Mouse (Mus musculus): ENCODE measurements around the gene Chchd10. TPM values are rescaled to one million over a fixed set of nuclear protein-coding genes. Genes with fewer than 3 reads are reported as not detected.

Chchd10 gene
- polyA plus RNA-seq, 1 experiment from 2014 or later: 32.7 TPM

- H3K27ac ChIP-seq (ENCODE audit: low read depth, low read length): no peak overlapping the region
- no peak overlapping the region for H3K4me3 ChIP-seq (ENCODE audit: low read depth, low read length)
- WGBS: 36% methylated on average over 6 of the region's 6 CpGs
- no peaks in the 10 kb centered on the region for H3K27me3 ChIP-seq (replicated peaks; ENCODE audit: control insufficient read depth, insufficient read depth, low read length)
- no peak overlapping the region for H3K9ac ChIP-seq (ENCODE audit: low read length)
- peaks cover 7% of the 10 kb centered on the region for H3K4me1 ChIP-seq (ENCODE audit: control insufficient read depth, insufficient read depth, low read length)
- H3K9me3 ChIP-seq (replicated peaks; ENCODE audit: control insufficient read depth, low read length): no peaks in the 10 kb centered on the region
- H3K4me2 ChIP-seq (ENCODE audit: low read length): no peak overlapping the region
- DNase-seq (ENCODE audit: low spot score) (peak; percentile 75), ATAC-seq (no peak)
- H3K36me3 ChIP-seq (ENCODE audit: control insufficient read depth, insufficient read depth, low read length): peaks cover 87% of the 10 kb centered on the region
These were observed 35.6 kb upstream of the Chchd10 start for GRCm38 (mm10) chr10:75897373-75897772.

- DNase-seq (ENCODE audit: low spot score) (no peak), ATAC-seq (no peak)
- Histone ChIP-seq H3K27ac (ENCODE audit: low read depth, low read length) (no peak overlapping the region), H3K4me3 (ENCODE audit: low read depth, low read length) (no peak overlapping the region), H3K9ac (ENCODE audit: low read length) (no peak overlapping the region), H3K9me3 (replicated peaks; ENCODE audit: control insufficient read depth, low read length) (no peaks in the 10 kb centered on the region), H3K4me2 (ENCODE audit: low read length) (no peak overlapping the region), H3K36me3 (ENCODE audit: control insufficient read depth, insufficient read depth, low read length) (peaks cover 94% of the 10 kb centered on the region), H3K27me3 (replicated peaks; ENCODE audit: control insufficient read depth, insufficient read depth, low read length) (no peaks in the 10 kb centered on the region), H3K4me1 (ENCODE audit: control insufficient read depth, insufficient read depth, low read length) (peaks cover 7% of the 10 kb centered on the region)
- 81% methylated on average over 6 of the region's 6 CpGs for WGBS
These were observed 34.8 kb upstream of the Chchd10 start for GRCm38 (mm10) chr10:75898039-75898564.

- H3K27ac ChIP-seq (ENCODE audit: low read depth, low read length): no peak overlapping the region
- no peaks in the 10 kb centered on the region for H3K9me3 ChIP-seq (replicated peaks; ENCODE audit: control insufficient read depth, low read length)
- ATAC-seq: no peak
- H3K36me3 ChIP-seq (ENCODE audit: control insufficient read depth, insufficient read depth, low read length): peaks cover 98% of the 10 kb centered on the region
- DNase-seq (ENCODE audit: low spot score): no peak
- no peaks in the 10 kb centered on the region for H3K27me3 ChIP-seq (replicated peaks; ENCODE audit: control insufficient read depth, insufficient read depth, low read length)
- H3K4me2 ChIP-seq (ENCODE audit: low read length): no peak overlapping the region
- no peak overlapping the region for H3K4me3 ChIP-seq (ENCODE audit: low read depth, low read length)
- 83% methylated on average over 3 of the region's 3 CpGs for whole genome bisulfite sequencing
- no peak overlapping the region for H3K9ac ChIP-seq (ENCODE audit: low read length)
- H3K4me1 ChIP-seq (ENCODE audit: control insufficient read depth, insufficient read depth, low read length): peaks cover under 1% of the 10 kb centered on the region; the same call in 1 of the 2 replicates
These were observed 34.1 kb upstream of the Chchd10 start for GRCm38 (mm10) chr10:75898846-75899245.

GRCm38 (mm10) chr10:75904391-75904790 lies 28.5 kb upstream of the Chchd10 start:
- Histone ChIP-seq H3K9ac (ENCODE audit: low read length) (no peak overlapping the region), H3K27ac (ENCODE audit: low read depth, low read length) (no peak overlapping the region), H3K4me2 (ENCODE audit: low read length) (no peak overlapping the region), H3K27me3 (replicated peaks; ENCODE audit: control insufficient read depth, insufficient read depth, low read length) (no peaks in the 10 kb centered on the region), H3K4me1 (ENCODE audit: control insufficient read depth, insufficient read depth, low read length) (no peaks in the 10 kb centered on the region), H3K36me3 (ENCODE audit: control insufficient read depth, insufficient read depth, low read length) (peaks cover 94% of the 10 kb centered on the region), H3K4me3 (ENCODE audit: low read depth, low read length) (no peak overlapping the region), H3K9me3 (replicated peaks; ENCODE audit: control insufficient read depth, low read length) (no peaks in the 10 kb centered on the region)
- WGBS: 95% methylated on average over 5 of the region's 5 CpGs
- DNase-seq (ENCODE audit: low spot score) (no peak), ATAC-seq (no peak)

- Histone ChIP-seq H3K9me3 (replicated peaks; ENCODE audit: control insufficient read depth, low read length) (no peaks in the 10 kb centered on the region), H3K4me1 (ENCODE audit: control insufficient read depth, insufficient read depth, low read length) (no peaks in the 10 kb centered on the region), H3K36me3 (ENCODE audit: control insufficient read depth, insufficient read depth, low read length) (peaks cover 95% of the 10 kb centered on the region), H3K4me3 (ENCODE audit: low read depth, low read length) (no peak overlapping the region), H3K27ac (ENCODE audit: low read depth, low read length) (no peak overlapping the region), H3K9ac (ENCODE audit: low read length) (no peak overlapping the region), H3K4me2 (ENCODE audit: low read length) (no peak overlapping the region), H3K27me3 (replicated peaks; ENCODE audit: control insufficient read depth, insufficient read depth, low read length) (no peaks in the 10 kb centered on the region)
- ATAC-seq (no peak), DNase-seq (ENCODE audit: low spot score) (no peak)
- 96% methylated on average over 4 of the region's 4 CpGs for WGBS
These were observed 26.0 kb upstream of the Chchd10 start for GRCm38 (mm10) chr10:75906882-75907281.

GRCm38 (mm10) chr10:75910698-75911097 lies 22.2 kb upstream of the Chchd10 start:
- ATAC-seq: no peak
- WGBS: 88% methylated on average over 2 of the region's 2 CpGs

GRCm38 (mm10) chr10:75913013-75913589 lies 19.8 kb upstream of the Chchd10 start:
- ATAC-seq (no peak), DNase-seq (ENCODE audit: low spot score) (no peak)
- Histone ChIP-seq H3K9me3 (replicated peaks; ENCODE audit: control insufficient read depth, low read length) (no peaks in the 10 kb centered on the region), H3K9ac (ENCODE audit: low read length) (no peak overlapping the region), H3K27ac (ENCODE audit: low read depth, low read length) (no peak overlapping the region), H3K27me3 (replicated peaks; ENCODE audit: control insufficient read depth, insufficient read depth, low read length) (no peaks in the 10 kb centered on the region), H3K4me3 (ENCODE audit: low read depth, low read length) (no peak overlapping the region), H3K4me1 (ENCODE audit: control insufficient read depth, insufficient read depth, low read length) (no peaks in the 10 kb centered on the region), H3K36me3 (ENCODE audit: control insufficient read depth, insufficient read depth, low read length) (peaks cover 82% of the 10 kb centered on the region), H3K4me2 (ENCODE audit: low read length) (no peak overlapping the region)
- WGBS: 77% methylated on average over 6 of the region's 6 CpGs

More at GRCm38 (mm10) chr10:75910698-75911097, 22.2 kb upstream of the Chchd10 start:
- H3K4me2 ChIP-seq (ENCODE audit: low read length): no peak overlapping the region
- H3K36me3 ChIP-seq (ENCODE audit: control insufficient read depth, insufficient read depth, low read length): peaks cover 89% of the 10 kb centered on the region
- H3K27me3 ChIP-seq (replicated peaks; ENCODE audit: control insufficient read depth, insufficient read depth, low read length): no peaks in the 10 kb centered on the region
- no peak overlapping the region for H3K4me3 ChIP-seq (ENCODE audit: low read depth, low read length)
- no peak overlapping the region for H3K27ac ChIP-seq (ENCODE audit: low read depth, low read length)
- no peaks in the 10 kb centered on the region for H3K9me3 ChIP-seq (replicated peaks; ENCODE audit: control insufficient read depth, low read length)
- DNase-seq (ENCODE audit: low spot score): no peak
- no peak overlapping the region for H3K9ac ChIP-seq (ENCODE audit: low read length)
- no peaks in the 10 kb centered on the region for H3K4me1 ChIP-seq (ENCODE audit: control insufficient read depth, insufficient read depth, low read length)

- peaks cover 20% of the 10 kb centered on the region for H3K4me1 ChIP-seq (ENCODE audit: control insufficient read depth, insufficient read depth, low read length)
- H3K27ac ChIP-seq (ENCODE audit: low read depth, low read length): no peak overlapping the region
- no peak overlapping the region for H3K4me2 ChIP-seq (ENCODE audit: low read length)
- H3K27me3 ChIP-seq (replicated peaks; ENCODE audit: control insufficient read depth, insufficient read depth, low read length): no peaks in the 10 kb centered on the region
- ATAC-seq: no peak
- no peak overlapping the region for H3K9ac ChIP-seq (ENCODE audit: low read length)
- DNase-seq (ENCODE audit: low spot score): no peak
- peaks cover 69% of the 10 kb centered on the region for H3K36me3 ChIP-seq (ENCODE audit: control insufficient read depth, insufficient read depth, low read length)
- no peak overlapping the region for H3K4me3 ChIP-seq (ENCODE audit: low read depth, low read length)
- WGBS: 92% methylated on average over 7 of the region's 7 CpGs
- H3K9me3 ChIP-seq (replicated peaks; ENCODE audit: control insufficient read depth, low read length): no peaks in the 10 kb centered on the region
These were observed 17.4 kb upstream of the Chchd10 start for GRCm38 (mm10) chr10:75915557-75915956.

- 85% methylated on average over 8 of the region's 8 CpGs for WGBS
- H3K36me3 ChIP-seq (ENCODE audit: control insufficient read depth, insufficient read depth, low read length): peaks cover 57% of the 10 kb centered on the region
- H3K27ac ChIP-seq (ENCODE audit: low read depth, low read length): no peak overlapping the region
- no peak overlapping the region for H3K9ac ChIP-seq (ENCODE audit: low read length)
- peaks cover 21% of the 10 kb centered on the region for H3K4me1 ChIP-seq (ENCODE audit: control insufficient read depth, insufficient read depth, low read length)
- H3K4me2 ChIP-seq (ENCODE audit: low read length): no peak overlapping the region
- no peaks in the 10 kb centered on the region for H3K9me3 ChIP-seq (replicated peaks; ENCODE audit: control insufficient read depth, low read length)
- no peak overlapping the region for H3K4me3 ChIP-seq (ENCODE audit: low read depth, low read length)
- ATAC-seq: no peak
- DNase-seq (ENCODE audit: low spot score): no peak
- no peaks in the 10 kb centered on the region for H3K27me3 ChIP-seq (replicated peaks; ENCODE audit: control insufficient read depth, insufficient read depth, low read length)
These were observed 16.1 kb upstream of the Chchd10 start for GRCm38 (mm10) chr10:75916840-75917239.

All from forebrain, embryonic 14.5 days (tissue).